Mouse (Mus musculus): ENCODE results near the gene Aip. TPM values are rescaled to one million over a fixed set of nuclear protein-coding genes. Genes with fewer than 3 reads are reported as not detected.

Gene Aip
- polyA plus RNA-seq, 1 experiment from 2014 or later, result 87.5 TPM

GRCm38 (mm10) chr19:4084984-4085383 is 40.7 kb downstream of the Aip start:
- H3K4me3 ChIP-seq (ENCODE audit: low read length), result no peak overlapping the region
- H3K36me3 ChIP-seq (ENCODE audit: control insufficient read depth, insufficient read depth), result no peaks in the 10 kb centered on the region
- no peaks in the 10 kb centered on the region for H3K9me3 ChIP-seq (replicated peaks; ENCODE audit: control insufficient read depth, low read length)
- ATAC-seq (replicated peaks; ENCODE audit: extremely low read depth, insufficient read depth, low FRiP score), result no peak
- H3K9ac ChIP-seq (ENCODE audit: low read length), result no peak overlapping the region
- peaks cover 3% of the 10 kb centered on the region; the same call in 1 of the 2 replicates for H3K27me3 ChIP-seq (ENCODE audit: control insufficient read depth, insufficient read depth, low read length)
- H3K4me2 ChIP-seq (ENCODE audit: low read depth, low read length), result no peak overlapping the region
- no peak overlapping the region for H3K27ac ChIP-seq (ENCODE audit: low read length)
- peaks cover 9% of the 10 kb centered on the region for H3K4me1 ChIP-seq (ENCODE audit: control insufficient read depth, insufficient read depth, low read length)
- WGBS, result 81% methylated on average over 1 of the region's 1 CpGs

- no peak overlapping the region for H3K9ac ChIP-seq (ENCODE audit: low read length)
- ATAC-seq (replicated peaks; ENCODE audit: extremely low read depth, insufficient read depth, low FRiP score), result no peak
These were observed 41.8 kb downstream of the Aip start for GRCm38 (mm10) chr19:4083826-4084225.

GRCm38 (mm10) chr19:4083316-4083715 is 42.3 kb downstream of the Aip start:
- H3K27ac ChIP-seq (ENCODE audit: low read length), result no peak overlapping the region
- WGBS, result 78% methylated on average over 7 of the region's 7 CpGs
- H3K9me3 ChIP-seq (replicated peaks; ENCODE audit: control insufficient read depth, low read length), result no peaks in the 10 kb centered on the region
- no peaks in the 10 kb centered on the region for H3K36me3 ChIP-seq (ENCODE audit: control insufficient read depth, insufficient read depth)
- peaks cover 9% of the 10 kb centered on the region for H3K4me1 ChIP-seq (ENCODE audit: control insufficient read depth, insufficient read depth, low read length)
- H3K9ac ChIP-seq (ENCODE audit: low read length), result no peak overlapping the region
- no peak overlapping the region for H3K4me2 ChIP-seq (ENCODE audit: low read depth, low read length)
- no peaks in the 10 kb centered on the region for H3K27me3 ChIP-seq (ENCODE audit: control insufficient read depth, insufficient read depth, low read length)
- no peak overlapping the region for H3K4me3 ChIP-seq (ENCODE audit: low read length)
- ATAC-seq (replicated peaks; ENCODE audit: extremely low read depth, insufficient read depth, low FRiP score), result no peak

More at GRCm38 (mm10) chr19:4083826-4084225, 41.8 kb downstream of the Aip start:
- H3K27ac ChIP-seq (ENCODE audit: low read length), result no peak overlapping the region
- no peaks in the 10 kb centered on the region for H3K9me3 ChIP-seq (replicated peaks; ENCODE audit: control insufficient read depth, low read length)
- peaks cover 9% of the 10 kb centered on the region for H3K4me1 ChIP-seq (ENCODE audit: control insufficient read depth, insufficient read depth, low read length)
- WGBS, result 32% methylated on average over 8 of the region's 8 CpGs
- no peak overlapping the region for H3K4me2 ChIP-seq (ENCODE audit: low read depth, low read length)
- H3K4me3 ChIP-seq (ENCODE audit: low read length), result no peak overlapping the region
- H3K27me3 ChIP-seq (ENCODE audit: control insufficient read depth, insufficient read depth, low read length), result no peaks in the 10 kb centered on the region
- H3K36me3 ChIP-seq (ENCODE audit: control insufficient read depth, insufficient read depth), result no peaks in the 10 kb centered on the region

- H3K27me3 ChIP-seq (ENCODE audit: control insufficient read depth, insufficient read depth, low read length), result no peaks in the 10 kb centered on the region
- H3K36me3 ChIP-seq (ENCODE audit: control insufficient read depth, insufficient read depth), result no peaks in the 10 kb centered on the region
- WGBS, result 77% methylated on average over 11 of the region's 11 CpGs
- H3K4me3 ChIP-seq (ENCODE audit: low read length), result no peak overlapping the region
- no peaks in the 10 kb centered on the region for H3K9me3 ChIP-seq (replicated peaks; ENCODE audit: control insufficient read depth, low read length)
- no peak overlapping the region for H3K4me2 ChIP-seq (ENCODE audit: low read depth, low read length)
- no peak overlapping the region for H3K27ac ChIP-seq (ENCODE audit: low read length)
- peaks cover 6% of the 10 kb centered on the region for H3K4me1 ChIP-seq (ENCODE audit: control insufficient read depth, insufficient read depth, low read length)
- ATAC-seq (replicated peaks; ENCODE audit: extremely low read depth, insufficient read depth, low FRiP score), result no peak
- H3K9ac ChIP-seq (ENCODE audit: low read length), result no peak overlapping the region
These were observed 43.3 kb downstream of the Aip start for GRCm38 (mm10) chr19:4082219-4082965.

- H3K27me3 ChIP-seq (ENCODE audit: control insufficient read depth, insufficient read depth, low read length), result no peaks in the 10 kb centered on the region
- ATAC-seq (replicated peaks; ENCODE audit: extremely low read depth, insufficient read depth, low FRiP score), result no peak
- no peak within 1 kb of the TSS for H3K4me3 ChIP-seq (ENCODE audit: low read length)
- no peak within 1 kb of the TSS for H3K9ac ChIP-seq (ENCODE audit: low read length)
- no peaks in the 10 kb centered on the region for H3K36me3 ChIP-seq (ENCODE audit: control insufficient read depth, insufficient read depth)
- no peak within 1 kb of the TSS for H3K4me2 ChIP-seq (ENCODE audit: low read depth, low read length)
- no peak within 1 kb of the TSS for H3K27ac ChIP-seq (ENCODE audit: low read length)
- no peaks in the 10 kb centered on the region for H3K9me3 ChIP-seq (replicated peaks; ENCODE audit: control insufficient read depth, low read length)
- WGBS, result 70% methylated on average over 3 of the region's 3 CpGs
- no peaks in the 10 kb centered on the region for H3K4me1 ChIP-seq (ENCODE audit: control insufficient read depth, insufficient read depth, low read length)
These were observed 44.3 kb downstream of the Aip start, which contains the start of gene Cabp2 for GRCm38 (mm10) chr19:4081394-4081793. Cabp2 (plus strand) TSS chr19:4081578.

- Histone ChIP-seq H3K27ac (ENCODE audit: low read length) (no peak overlapping the region), H3K36me3 (ENCODE audit: control insufficient read depth, insufficient read depth) (no peaks in the 10 kb centered on the region), H3K4me3 (ENCODE audit: low read length) (no peak overlapping the region), H3K4me1 (ENCODE audit: control insufficient read depth, insufficient read depth, low read length) (no peaks in the 10 kb centered on the region), H3K4me2 (ENCODE audit: low read depth, low read length) (no peak overlapping the region), H3K9me3 (replicated peaks; ENCODE audit: control insufficient read depth, low read length) (no peaks in the 10 kb centered on the region), H3K27me3 (ENCODE audit: control insufficient read depth, insufficient read depth, low read length) (no peaks in the 10 kb centered on the region), H3K9ac (ENCODE audit: low read length) (no peak overlapping the region)
- ATAC-seq (replicated peaks; ENCODE audit: extremely low read depth, insufficient read depth, low FRiP score), result no peak
- 50% methylated on average over 8 of the region's 8 CpGs for WGBS
These were observed 45.1 kb downstream of the Aip start for GRCm38 (mm10) chr19:4080511-4081009.

GRCm38 (mm10) chr19:4079594-4079993 is 46.1 kb downstream of the Aip start:
- WGBS, result 77% methylated on average over 1 of the region's 1 CpGs
- Histone ChIP-seq H3K27ac (ENCODE audit: low read length) (no peak overlapping the region), H3K27me3 (ENCODE audit: control insufficient read depth, insufficient read depth, low read length) (no peaks in the 10 kb centered on the region), H3K9me3 (replicated peaks; ENCODE audit: control insufficient read depth, low read length) (no peaks in the 10 kb centered on the region), H3K9ac (ENCODE audit: low read length) (no peak overlapping the region), H3K4me3 (ENCODE audit: low read length) (no peak overlapping the region), H3K4me2 (ENCODE audit: low read depth, low read length) (no peak overlapping the region), H3K36me3 (ENCODE audit: control insufficient read depth, insufficient read depth) (no peaks in the 10 kb centered on the region), H3K4me1 (ENCODE audit: control insufficient read depth, insufficient read depth, low read length) (no peaks in the 10 kb centered on the region)
- ATAC-seq (replicated peaks; ENCODE audit: extremely low read depth, insufficient read depth, low FRiP score), result no peak

GRCm38 (mm10) chr19:4075531-4075930 is 50.1 kb downstream of the Aip start:
- no peak overlapping the region for H3K4me2 ChIP-seq (ENCODE audit: low read depth, low read length)
- 84% methylated on average over 1 of the region's 1 CpGs for WGBS

GRCm38 (mm10) chr19:4072706-4073424 is 52.8 kb downstream of the Aip start:
- Histone ChIP-seq H3K4me1 (ENCODE audit: control insufficient read depth, insufficient read depth, low read length) (no peaks in the 10 kb centered on the region), H3K27ac (ENCODE audit: low read length) (no peak overlapping the region), H3K4me2 (ENCODE audit: low read depth, low read length) (no peak overlapping the region), H3K36me3 (ENCODE audit: control insufficient read depth, insufficient read depth) (no peaks in the 10 kb centered on the region), H3K27me3 (ENCODE audit: control insufficient read depth, insufficient read depth, low read length) (no peaks in the 10 kb centered on the region), H3K4me3 (ENCODE audit: low read length) (no peak overlapping the region), H3K9ac (ENCODE audit: low read length) (no peak overlapping the region), H3K9me3 (replicated peaks; ENCODE audit: control insufficient read depth, low read length) (no peaks in the 10 kb centered on the region)
- 87% methylated on average over 6 of the region's 6 CpGs for WGBS
- ATAC-seq (replicated peaks; ENCODE audit: extremely low read depth, insufficient read depth, low FRiP score), result no peak

More at GRCm38 (mm10) chr19:4075531-4075930, 50.1 kb downstream of the Aip start:
- Histone ChIP-seq H3K9ac (ENCODE audit: low read length) (no peak overlapping the region), H3K9me3 (replicated peaks; ENCODE audit: control insufficient read depth, low read length) (no peaks in the 10 kb centered on the region), H3K27ac (ENCODE audit: low read length) (no peak overlapping the region), H3K4me1 (ENCODE audit: control insufficient read depth, insufficient read depth, low read length) (no peaks in the 10 kb centered on the region), H3K36me3 (ENCODE audit: control insufficient read depth, insufficient read depth) (no peaks in the 10 kb centered on the region), H3K4me3 (ENCODE audit: low read length) (no peak overlapping the region), H3K27me3 (ENCODE audit: control insufficient read depth, insufficient read depth, low read length) (no peaks in the 10 kb centered on the region)
- ATAC-seq (replicated peaks; ENCODE audit: extremely low read depth, insufficient read depth, low FRiP score), result no peak

Data from heart, embryonic 16.5 days (tissue).